Mouse (Mus musculus): ENCODE measurements at regions not wholly inside any gene's neighbourhood (a gene's known extent, or its start where the extent isn't known, plus 50 kb on each side); places are given as distances from the start of the nearest gene placed in this dataset.

DNA sequence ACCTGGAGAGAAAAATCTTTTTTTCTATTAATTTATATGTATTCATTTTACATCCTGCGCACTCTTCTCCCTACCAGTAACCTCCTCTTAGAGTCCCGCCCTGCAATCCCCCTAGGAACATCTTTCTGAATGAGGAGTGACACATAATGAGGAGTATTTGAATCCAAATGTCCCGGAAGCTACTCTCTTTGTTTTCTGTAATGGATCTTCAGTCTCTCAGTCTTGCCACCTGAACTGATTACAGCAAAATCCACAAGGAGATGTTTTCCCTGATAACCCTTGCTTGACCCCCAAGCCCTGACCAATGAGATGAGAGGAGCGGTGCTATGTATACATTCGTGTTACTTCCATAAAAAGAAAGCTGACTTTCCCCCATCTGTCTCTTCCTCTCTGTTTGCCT is 334.4 kb upstream of the Marcks start:
- TF ChIP-seq GATA2 (IDR thresholded peaks at IDR 0.05; ENCODE audit: borderline replicate concordance, low read depth, low read length) = no peak
- TF ChIP-seq GATA1 (IDR thresholded peaks at IDR 0.05; ENCODE audit: borderline replicate concordance, low read length) = no peak
- TF ChIP-seq CTCF (IDR thresholded peaks at IDR 0.05; ENCODE audit: low read depth, low read length) = no peak

All from G1E (cell line).